ENCODE assay signal across 27 mouse cellular contexts in genomic region chr1:96410837-96411612, GRCm38 (mm10).
A peak's percentile ranks its signal among the peaks of the same experiment; 100 is the strongest.
DNase-seq lines count a peak whose midpoint lies in the region; ATAC-seq lines count a peak whose summit lies in the region.
"Had no signal": no experiment of that assay in that cellular context is flagged by ENCODE, and none has a peak within 500 bp of the region (broad histone marks: within the 10 kb centered on the region; RNA-seq: fewer than 3 reads in every experiment).

No protein-coding gene starts in this region.

- H3K4me1 ChIP-seq in hindbrain, embryonic 12.5 days = no peaks in the 10 kb centered on the region
- H3K4me1 ChIP-seq in hindbrain, embryonic 16.5 days (ENCODE audit: control insufficient read depth, insufficient read depth, low read depth, low read length) = no peaks in the 10 kb centered on the region
- H3K4me1 ChIP-seq in neural tube, embryonic 12.5 days = no peaks in the 10 kb centered on the region
- H3K4me1 ChIP-seq in hindbrain, embryonic 14.5 days (replicated peaks; ENCODE audit: control insufficient read depth, insufficient read depth, low read length) = no peaks in the 10 kb centered on the region
- H3K4me1 ChIP-seq: heart, embryonic 13.5 days; limb, embryonic 10.5 days; liver, embryonic 15.5 days; lung, embryonic 15.5 days had no signal

- no peaks in the 10 kb centered on the region for H3K36me3 ChIP-seq in hindbrain, embryonic 12.5 days
- no peaks in the 10 kb centered on the region for H3K36me3 ChIP-seq in hindbrain, embryonic 16.5 days (ENCODE audit: control insufficient read depth, insufficient read depth, low read length)
- H3K36me3 ChIP-seq in neural tube, embryonic 12.5 days = no peaks in the 10 kb centered on the region
- no peaks in the 10 kb centered on the region for H3K36me3 ChIP-seq in hindbrain, embryonic 14.5 days (replicated peaks; ENCODE audit: control insufficient read depth, insufficient read depth)
- H3K36me3 ChIP-seq: heart, embryonic 13.5 days; limb, embryonic 10.5 days; liver, embryonic 15.5 days; lung, embryonic 15.5 days had no signal

- no peak overlapping the region for H3K4me2 ChIP-seq in hindbrain, embryonic 12.5 days (replicated peaks)
- no peak overlapping the region for H3K4me2 ChIP-seq in hindbrain, embryonic 16.5 days (ENCODE audit: low read length)
- H3K4me2 ChIP-seq in neural tube, embryonic 12.5 days (replicated peaks) = no peak overlapping the region
- H3K4me2 ChIP-seq in hindbrain, embryonic 14.5 days (replicated peaks) = no peak overlapping the region
- H3K4me2 ChIP-seq: heart, embryonic 13.5 days; liver, embryonic 15.5 days; lung, embryonic 15.5 days had no signal

- 76% methylated on average over 4 of the region's 4 CpGs for WGBS in hindbrain, embryonic 12.5 days
- WGBS in hindbrain, embryonic 16.5 days = 73% methylated on average over 4 of the region's 4 CpGs
- WGBS in neural tube, embryonic 12.5 days = 80% methylated on average over 4 of the region's 4 CpGs
- WGBS in hindbrain, embryonic 14.5 days = 66% methylated on average over 4 of the region's 4 CpGs

- ATAC-seq in hindbrain, embryonic 12.5 days (ENCODE audit: low FRiP score) = peak; percentile 63
- ATAC-seq in hindbrain, embryonic 16.5 days = no peak
- peak; percentile 71; the same call in 1 of the 2 replicates for ATAC-seq in neural tube, embryonic 12.5 days (ENCODE audit: low FRiP score, low read depth)
- ATAC-seq in hindbrain, embryonic 14.5 days (ENCODE audit: low FRiP score) = peak; percentile 55; the same call in 1 of the 2 replicates
- ATAC-seq in cerebellum, adult (ENCODE audit: insufficient number of reproducible peaks, low FRiP score, low TSS enrichment) = no peak
- ATAC-seq: CD4-positive, CD25-positive, alpha-beta regulatory T cell, adult 4 months; inflammation-experienced regulatory T-cells, adult 6 months had no signal

- no peak overlapping the region for H3K4me3 ChIP-seq in hindbrain, embryonic 12.5 days
- H3K4me3 ChIP-seq in hindbrain, embryonic 16.5 days (ENCODE audit: low read length) = no peak overlapping the region
- H3K4me3 ChIP-seq in neural tube, embryonic 12.5 days = no peak overlapping the region
- H3K4me3 ChIP-seq in hindbrain, embryonic 14.5 days (replicated peaks; ENCODE audit: low read length) = no peak overlapping the region
- H3K4me3 ChIP-seq: heart, adult 2 months; heart, embryonic 13.5 days; layer of hippocampus, adult 2 months; limb, embryonic 10.5 days; liver, embryonic 15.5 days; lung, embryonic 15.5 days; myocyte had no signal

- no peak for DNase-seq in neural tube, embryonic 10.5 days (ENCODE audit: extremely low spot score, low spot score)
- no peak for DNase-seq in hindbrain, embryonic 14.5 days (ENCODE audit: low spot score)
- DNase-seq in cerebellum, postnatal 10 days = no peak
- DNase-seq: adrenal gland, postnatal 25 days; cerebellum, adult 11 months; cerebellum, postnatal 14 days; gastrocnemius, postnatal 36 days; heart, adult 2 months; heart, postnatal 14 days; kidney, adult 2 months; kidney, postnatal 25 days; liver; lung, postnatal 36 days; right cerebral cortex, postnatal 14 days; spleen, adult 18-20 months had no signal

- H3K9me3 ChIP-seq in hindbrain, embryonic 12.5 days (replicated peaks) = no peaks in the 10 kb centered on the region
- no peaks in the 10 kb centered on the region for H3K9me3 ChIP-seq in hindbrain, embryonic 16.5 days (ENCODE audit: control insufficient read depth, low read length)
- no peaks in the 10 kb centered on the region for H3K9me3 ChIP-seq in neural tube, embryonic 12.5 days
- no peaks in the 10 kb centered on the region for H3K9me3 ChIP-seq in hindbrain, embryonic 14.5 days (ENCODE audit: control insufficient read depth, low read length)
- H3K9me3 ChIP-seq: heart, embryonic 13.5 days; limb, embryonic 10.5 days; liver, embryonic 15.5 days; lung, embryonic 15.5 days had no signal

- H3K9ac ChIP-seq in hindbrain, embryonic 12.5 days = no peak overlapping the region
- H3K9ac ChIP-seq in hindbrain, embryonic 16.5 days (ENCODE audit: low read depth, low read length) = no peak overlapping the region
- no peak overlapping the region for H3K9ac ChIP-seq in neural tube, embryonic 12.5 days
- no peak overlapping the region for H3K9ac ChIP-seq in hindbrain, embryonic 14.5 days
- H3K9ac ChIP-seq: heart, embryonic 13.5 days; liver, embryonic 15.5 days; lung, embryonic 15.5 days had no signal

- no peak overlapping the region for H3K27ac ChIP-seq in hindbrain, embryonic 12.5 days
- H3K27ac ChIP-seq in hindbrain, embryonic 16.5 days (ENCODE audit: low read depth, low read length) = no peak overlapping the region
- H3K27ac ChIP-seq in neural tube, embryonic 12.5 days = no peak overlapping the region
- peak overlapping the region; percentile 64; the same call in 1 of the 2 replicates for H3K27ac ChIP-seq in hindbrain, embryonic 14.5 days
- H3K27ac ChIP-seq: heart, adult 2 months; heart, embryonic 13.5 days; layer of hippocampus, adult 2 months; limb, embryonic 10.5 days; liver, embryonic 15.5 days; lung, embryonic 15.5 days had no signal

- no peaks in the 10 kb centered on the region for H3K27me3 ChIP-seq in hindbrain, embryonic 12.5 days
- no peaks in the 10 kb centered on the region for H3K27me3 ChIP-seq in hindbrain, embryonic 16.5 days (replicated peaks; ENCODE audit: control insufficient read depth, insufficient read depth, low read length)
- H3K27me3 ChIP-seq in neural tube, embryonic 12.5 days (replicated peaks) = no peaks in the 10 kb centered on the region
- no peaks in the 10 kb centered on the region for H3K27me3 ChIP-seq in hindbrain, embryonic 14.5 days (ENCODE audit: control insufficient read depth, insufficient read depth, low read length)
- H3K27me3 ChIP-seq: heart, embryonic 13.5 days; liver, embryonic 15.5 days; lung, embryonic 15.5 days had no signal

Comparison
In these comparisons a context has a peak if more than half of its experiments do, and no peak if none do; other contexts are left out.
1. ATAC-seq: peak in hindbrain, embryonic 12.5 days (single experiment), neural tube, embryonic 12.5 days (single experiment) and hindbrain, embryonic 14.5 days (single experiment); none in hindbrain, embryonic 16.5 days (single experiment) and cerebellum, adult (single experiment).